Mouse (Mus musculus) layer of hippocampus, postnatal 36 days (tissue): ENCODE results near the gene Tubb4a. TPM values are rescaled to one million over a fixed set of nuclear protein-coding genes. Genes with fewer than 3 reads are reported as not detected.
A peak's percentile ranks its signal among the peaks of the same experiment; 100 is the strongest.

Experiments
- DNase-seq, 2 experiments: peaks; one replicate each; pipeline ENCODE4 v3.0.0; 2022
- total RNA-seq, 2 experiments: library from RNA; stranded (reverse); gene quantifications; 2 replicates each; pipeline ENCODE4 v1.2.3; 2021

Gene Tubb4a
- total RNA-seq, 2 experiments from 2014 or later, result 553 to 593 TPM

DNA sequence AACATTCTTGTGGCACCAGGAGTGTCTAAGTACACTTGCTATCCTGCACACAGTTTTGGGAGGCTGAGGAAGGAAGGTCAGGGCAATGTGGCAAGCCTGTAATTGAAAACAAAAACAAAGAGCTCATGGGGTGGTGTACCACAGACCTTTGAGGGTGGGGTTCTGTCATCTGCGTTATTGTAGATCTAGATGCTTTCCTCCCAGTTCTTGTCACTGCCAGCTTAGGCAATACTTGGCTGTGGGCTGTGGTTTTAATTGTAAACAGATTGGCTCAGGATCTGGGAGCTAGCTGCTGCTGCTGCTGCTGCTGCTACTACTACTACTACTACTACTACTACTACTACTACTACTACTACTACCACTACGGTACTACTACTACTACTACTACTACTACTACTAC is 14.7 kb upstream of the Tubb4a start:
- DNase-seq, result no peak

DNA sequence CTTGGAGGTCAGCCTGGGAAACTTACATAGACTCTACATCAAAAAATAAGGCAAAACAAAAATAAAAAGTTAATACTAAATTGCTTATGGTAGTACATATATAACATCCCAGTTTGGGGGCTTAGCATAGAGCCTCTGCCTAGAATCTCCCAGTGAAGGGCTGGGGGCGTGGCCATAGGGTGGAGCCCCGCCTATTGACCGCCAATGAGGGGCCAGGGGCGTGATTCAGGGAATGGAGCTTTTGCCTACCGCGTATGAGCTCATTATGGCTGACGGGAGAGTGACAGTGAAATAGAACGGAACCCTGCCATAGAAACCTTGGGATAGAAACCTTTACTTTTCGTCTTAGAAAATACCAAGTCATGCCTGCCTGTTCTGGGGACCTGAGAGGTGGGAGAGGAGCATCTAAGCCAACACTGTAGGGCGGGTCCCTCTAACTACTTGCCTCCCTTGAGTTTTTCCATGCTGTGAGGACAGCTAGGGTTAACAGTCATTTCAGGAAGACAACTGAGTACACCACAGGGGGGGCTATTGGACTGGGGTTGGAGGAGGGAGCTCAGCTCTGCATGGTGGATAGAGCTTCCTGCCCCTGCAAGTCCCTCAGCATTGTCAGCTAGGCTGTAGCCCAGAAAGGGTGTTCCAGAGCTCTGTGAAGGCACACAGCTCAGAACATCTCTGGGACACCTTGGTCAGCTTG is 12.2 kb upstream of the Tubb4a start:
- DNase-seq, result no peak

DNA sequence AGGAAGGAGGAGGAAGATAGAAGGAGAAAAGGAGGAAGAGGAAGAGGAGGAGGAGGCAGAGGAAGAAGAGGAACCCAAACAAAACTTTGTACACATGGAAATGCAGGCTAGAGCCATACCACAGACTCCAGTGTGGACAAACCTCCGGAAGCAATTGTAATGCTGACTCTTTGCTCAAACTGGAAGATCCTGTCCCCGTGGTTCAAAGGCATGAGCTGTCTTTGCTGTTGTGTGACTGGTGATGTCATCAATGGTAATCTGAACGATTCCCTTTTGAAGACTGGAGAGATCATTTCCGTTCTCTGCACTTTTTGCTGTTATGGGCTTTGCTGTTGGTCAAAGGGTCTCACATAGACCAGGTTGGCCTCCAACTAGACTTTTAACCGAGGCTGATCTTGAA is 10.7 kb upstream of the Tubb4a start:
- no peak for DNase-seq

- DNase-seq, result peak; percentile 83 to 85
These were observed 9.0 kb upstream of the Tubb4a start for GRCm38 (mm10) chr17:57096623-57096920.

DNA sequence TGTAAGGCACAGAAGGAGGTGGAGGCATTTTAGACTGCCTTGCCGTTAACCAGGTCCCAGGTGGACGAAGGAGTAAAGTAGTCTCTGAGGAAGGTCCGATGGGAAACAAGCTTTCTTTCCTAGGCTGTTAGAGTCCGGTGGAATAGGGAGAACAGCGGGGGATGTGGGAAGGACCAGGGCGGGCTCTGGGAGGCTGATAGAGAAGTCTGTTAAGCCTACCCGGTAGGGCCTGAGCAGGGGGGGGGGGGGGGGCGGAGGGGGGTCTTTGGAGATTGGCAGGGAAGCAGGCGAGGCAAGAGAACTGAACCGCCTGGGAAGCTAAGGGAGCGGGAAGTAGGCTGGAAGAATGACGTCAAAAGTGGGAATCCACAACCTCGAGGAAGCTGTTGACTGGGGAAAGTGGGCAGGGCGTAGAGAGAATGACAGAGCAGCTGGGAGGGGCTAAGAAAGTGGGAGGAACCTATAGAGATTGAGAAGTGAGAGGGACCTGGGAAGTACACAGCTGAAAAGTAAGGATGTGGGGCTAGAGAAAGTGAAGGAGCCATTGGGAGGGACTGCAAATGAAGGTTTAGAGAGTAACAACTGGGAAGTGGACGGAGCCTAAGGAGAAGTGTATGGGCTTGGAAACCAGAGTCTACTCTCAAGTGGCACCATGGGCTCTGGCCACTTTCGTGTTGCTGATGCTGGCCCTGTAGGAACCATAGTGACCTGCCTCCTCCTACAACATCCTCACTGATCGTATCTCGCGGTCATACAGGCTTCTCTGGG is 8.5 kb upstream of the Tubb4a start:
- no peak for DNase-seq

GRCm38 (mm10) chr17:57094222-57094621 is 6.6 kb upstream of the Tubb4a start:
- DNase-seq, result no peak

DNA sequence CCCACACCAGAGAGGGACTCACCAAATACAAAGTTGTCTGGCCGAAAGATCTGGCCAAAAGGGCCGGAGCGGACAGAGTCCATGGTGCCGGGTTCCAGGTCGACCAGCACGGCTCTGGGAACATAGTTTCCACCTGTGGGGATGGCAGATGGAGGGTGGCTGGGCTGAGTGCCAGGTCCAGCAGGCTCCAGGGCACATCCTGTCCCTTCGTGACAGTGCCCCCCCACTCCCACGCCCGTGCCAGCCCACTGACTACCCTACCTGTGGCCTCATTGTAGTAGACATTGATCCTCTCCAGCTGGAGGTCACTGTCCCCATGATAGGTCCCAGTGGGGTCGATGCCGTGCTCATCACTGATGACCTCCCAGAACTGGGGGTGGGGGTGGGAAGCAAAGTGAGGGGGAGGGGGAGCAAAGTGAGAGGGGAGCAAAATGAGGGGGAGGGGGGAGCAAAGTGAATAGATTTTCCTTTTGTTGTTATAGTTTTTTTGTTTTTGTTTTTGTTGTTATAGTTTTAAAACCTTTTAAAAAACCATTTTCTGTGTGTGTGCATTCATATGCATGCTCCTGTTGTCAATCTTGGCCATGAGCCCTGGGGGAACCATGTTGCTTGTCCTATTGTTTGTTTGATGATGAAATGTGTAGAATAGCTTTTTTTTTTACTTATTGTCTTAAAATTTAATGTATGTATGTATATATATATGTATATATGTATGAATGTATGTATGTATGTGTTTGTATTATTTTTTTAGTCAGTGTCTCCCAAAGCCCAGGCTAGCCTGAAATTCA is 1.4 kb downstream of the Tubb4a start:
- DNase-seq, result no peak

- no peak for DNase-seq
These were observed 5.1 kb downstream of the Tubb4a start for GRCm38 (mm10) chr17:57082481-57082880.

DNA sequence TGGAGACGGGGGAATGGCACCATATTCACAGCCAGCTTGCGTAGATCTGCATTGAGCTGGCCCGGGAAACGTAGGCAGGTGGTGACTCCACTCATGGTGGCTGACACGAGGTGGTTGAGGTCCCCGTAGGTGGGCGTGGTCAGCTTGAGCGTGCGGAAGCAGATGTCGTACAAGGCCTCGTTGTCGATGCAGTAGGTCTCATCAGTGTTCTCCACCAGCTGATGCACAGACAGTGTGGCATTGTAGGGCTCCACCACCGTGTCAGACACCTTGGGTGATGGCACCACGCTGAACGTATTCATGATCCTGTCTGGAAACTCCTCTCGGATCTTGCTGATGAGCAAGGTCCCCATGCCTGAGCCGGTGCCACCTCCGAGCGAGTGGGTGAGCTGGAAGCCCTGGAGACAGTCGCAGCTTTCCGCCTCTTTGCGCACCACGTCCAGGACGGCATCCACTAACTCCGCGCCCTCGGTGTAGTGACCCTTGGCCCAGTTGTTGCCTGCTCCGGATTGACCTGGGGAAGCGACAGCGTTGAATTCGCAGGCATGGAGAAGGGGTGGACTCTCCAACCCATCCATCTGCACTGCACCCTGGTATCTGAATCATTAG is 6.2 kb downstream of the Tubb4a start:
- DNase-seq, result no peak

GRCm38 (mm10) chr17:57079919-57080318 is 7.7 kb downstream of the Tubb4a start:
- DNase-seq, result no peak

- no peak for DNase-seq
These were observed 9.2 kb downstream of the Tubb4a start, which contains the start of gene Dennd1c for GRCm38 (mm10) chr17:57078336-57078735. Dennd1c (minus strand) TSS chr17:57078514.

DNA sequence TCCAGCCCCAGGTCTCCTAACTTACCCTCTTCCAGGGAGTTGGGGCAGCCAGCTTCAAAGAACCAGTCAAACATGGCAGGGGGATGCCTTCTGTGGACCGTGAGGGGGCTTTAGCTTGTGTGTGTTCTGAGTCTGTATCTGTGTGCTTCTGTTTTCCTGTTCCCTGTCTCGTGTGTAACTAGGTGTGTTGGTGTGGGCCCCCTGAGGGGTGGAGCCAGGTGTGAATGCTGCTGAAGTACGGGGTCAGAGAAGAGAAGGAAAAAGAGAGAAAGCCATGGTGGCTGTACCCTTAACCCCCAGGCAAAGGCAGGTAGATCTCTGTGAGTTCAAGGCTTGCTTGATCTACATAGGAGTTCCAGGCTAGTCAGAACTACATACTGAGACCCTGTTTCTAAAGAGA is 10.7 kb downstream of the Tubb4a start:
- DNase-seq, result no peak

DNA sequence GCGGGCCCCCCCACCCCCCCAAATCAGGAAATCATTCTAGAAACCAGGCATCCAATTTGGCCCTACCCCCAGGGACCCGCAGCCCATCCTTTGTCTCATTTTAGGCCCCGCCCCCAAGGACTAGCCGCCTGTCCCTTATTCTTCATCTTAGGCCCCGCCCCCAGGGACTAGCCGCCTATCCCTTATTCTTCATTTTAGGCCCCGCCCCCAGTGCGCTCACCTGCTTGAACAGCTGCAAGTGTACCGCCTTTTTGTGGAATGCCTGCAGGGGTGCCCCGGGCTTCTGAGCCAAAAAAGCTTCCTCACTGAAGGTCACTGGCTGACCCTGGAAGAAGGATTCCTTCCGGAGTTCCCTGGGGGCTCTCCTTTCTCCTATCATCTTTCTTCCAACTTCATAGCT is 16.9 kb downstream of the Tubb4a start:
- no peak for DNase-seq

DNA sequence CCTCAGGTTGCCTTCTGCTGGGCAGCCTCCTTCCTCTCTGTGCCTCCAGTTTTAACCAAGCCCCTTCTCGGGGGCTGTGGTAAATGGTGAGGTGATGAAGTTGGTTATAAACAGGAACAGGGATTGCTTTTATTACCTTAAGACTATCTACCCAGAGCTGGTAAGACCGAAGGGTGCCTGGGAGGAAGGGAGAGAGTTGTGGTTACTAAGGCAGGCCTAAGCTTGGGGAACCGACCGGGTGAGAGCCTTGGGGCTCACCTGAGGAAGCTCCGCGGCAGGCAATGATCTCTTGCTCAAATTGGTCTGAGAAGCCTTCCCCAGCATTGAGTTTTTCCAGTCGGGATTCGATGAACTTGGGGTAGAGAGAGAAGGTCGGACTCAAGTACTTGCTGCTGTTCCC is 17.3 kb downstream of the Tubb4a start:
- no peak for DNase-seq

- no peak for DNase-seq
These were observed 20.7 kb downstream of the Tubb4a start for GRCm38 (mm10) chr17:57066908-57067307.

DNA sequence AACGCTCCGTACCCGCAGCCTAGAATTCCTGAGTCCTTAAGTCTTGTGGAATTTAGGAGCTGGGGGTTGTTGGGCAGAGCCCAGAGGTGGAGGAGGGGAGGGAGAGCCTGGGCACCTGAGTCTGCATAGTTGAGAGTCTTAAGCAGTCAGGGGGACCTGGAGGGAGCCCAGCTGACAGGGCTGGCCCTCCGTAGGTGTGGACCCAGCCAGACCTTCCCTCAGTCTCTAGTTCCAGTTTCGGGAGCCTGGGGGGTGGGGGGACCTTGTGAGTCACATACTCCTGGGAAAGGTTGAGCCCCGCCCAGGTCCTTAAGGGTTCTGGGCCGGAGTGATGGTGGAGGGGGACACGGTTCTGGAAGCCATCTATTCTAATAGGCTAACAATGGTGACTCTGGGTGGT is 24.6 kb downstream of the Tubb4a start:
- DNase-seq, result no peak

GRCm38 (mm10) chr17:57062548-57062947 is 25.0 kb downstream of the Tubb4a start:
- DNase-seq, result no peak

DNA sequence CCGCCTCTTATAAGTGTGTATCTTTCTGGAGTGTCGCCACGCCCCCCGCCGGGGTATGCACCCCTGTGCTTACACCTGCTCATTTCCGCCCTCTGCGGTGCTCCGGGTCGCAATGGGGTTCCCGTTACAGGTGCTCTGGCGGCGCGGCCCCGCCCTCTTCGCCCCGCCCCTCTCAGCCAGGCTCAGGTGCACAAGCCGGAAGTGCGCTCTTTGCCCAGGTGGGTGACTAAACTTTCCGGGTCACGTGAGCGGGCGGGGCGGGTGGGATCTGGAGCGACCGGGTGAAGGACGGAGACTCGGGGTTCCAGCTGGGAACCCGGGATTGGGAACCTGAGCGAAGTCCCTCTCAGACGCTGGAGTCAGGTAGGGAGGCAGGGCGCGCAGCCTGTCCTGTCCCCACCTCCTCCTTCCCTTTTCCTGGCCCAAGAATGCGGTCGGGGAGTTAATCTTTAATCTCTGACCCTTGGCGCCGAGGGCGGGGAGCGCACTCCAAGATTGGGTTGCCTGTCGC is 25.5 kb downstream of the Tubb4a start:
- DNase-seq, result no peak

DNA sequence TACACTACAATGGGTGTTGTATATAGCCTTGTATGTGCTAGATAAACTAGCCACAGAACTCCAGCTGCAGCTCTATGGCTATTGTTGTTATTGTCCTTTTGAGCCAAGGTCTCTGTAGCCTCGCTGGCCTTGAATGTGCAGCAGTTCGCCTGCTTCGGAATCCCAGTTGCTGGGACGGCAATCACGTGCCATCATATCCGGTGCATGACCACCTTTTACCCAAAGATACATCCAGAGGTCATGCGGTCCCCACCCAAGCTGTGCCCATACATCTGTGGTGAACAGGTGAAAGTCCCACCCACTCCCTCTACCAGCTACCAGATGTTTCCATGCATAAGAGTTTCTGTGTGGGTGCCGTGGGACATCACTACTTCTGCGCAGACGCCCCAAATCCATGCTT is 26.5 kb downstream of the Tubb4a start:
- no peak for DNase-seq

DNA sequence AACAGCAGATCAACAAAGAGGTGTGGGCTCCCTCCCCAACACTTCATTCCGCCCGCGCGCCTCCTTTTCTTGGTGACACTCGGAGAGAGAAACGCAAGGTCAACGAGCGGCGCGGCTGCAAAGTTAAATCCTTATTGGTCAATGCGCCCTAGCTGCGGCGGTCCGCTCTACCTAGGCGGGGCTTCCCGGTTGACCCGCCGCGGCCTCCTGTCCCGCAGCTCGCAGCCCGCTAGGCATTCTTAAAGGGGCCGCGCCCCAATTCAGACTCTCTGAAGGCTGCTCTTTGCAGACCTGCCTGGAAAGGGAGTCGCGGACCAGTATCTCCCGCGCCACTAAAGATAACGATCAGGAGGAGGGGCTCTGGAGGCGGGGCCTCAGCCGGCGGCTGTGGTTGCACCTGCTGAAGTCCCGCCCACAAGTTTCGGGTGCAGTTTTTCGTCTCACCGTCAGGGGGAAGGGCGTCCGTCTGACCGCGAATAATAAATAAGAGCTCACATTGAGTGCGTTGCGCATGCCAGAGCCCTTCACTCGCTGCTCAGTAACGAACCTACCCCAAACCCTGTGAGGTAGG is 27.3 kb downstream of the Tubb4a start:
- DNase-seq, result peak; percentile 95 to 96

GRCm38 (mm10) chr17:57059486-57059977 is 28.1 kb downstream of the Tubb4a start, which contains the start of gene Slc25a23:
Slc25a23 (minus strand) TSS chr17:57059863.
- DNase-seq, result peak; percentile 73 to 77

- peak; percentile 25 to 31 for DNase-seq
These were observed 28.6 kb downstream of the Tubb4a start, which contains the start of gene Crb3 for GRCm38 (mm10) chr17:57058891-57059485. Crb3 (plus strand) TSS chr17:57059105.
